Mouse (Mus musculus): Measurements from ENCODE around the gene Rin2. TPM values are rescaled to one million over a fixed set of nuclear protein-coding genes. Genes with fewer than 3 reads are reported as not detected.

Rin2 gene
- polyA plus RNA-seq, 1 experiment: 3.5 TPM

DNA sequence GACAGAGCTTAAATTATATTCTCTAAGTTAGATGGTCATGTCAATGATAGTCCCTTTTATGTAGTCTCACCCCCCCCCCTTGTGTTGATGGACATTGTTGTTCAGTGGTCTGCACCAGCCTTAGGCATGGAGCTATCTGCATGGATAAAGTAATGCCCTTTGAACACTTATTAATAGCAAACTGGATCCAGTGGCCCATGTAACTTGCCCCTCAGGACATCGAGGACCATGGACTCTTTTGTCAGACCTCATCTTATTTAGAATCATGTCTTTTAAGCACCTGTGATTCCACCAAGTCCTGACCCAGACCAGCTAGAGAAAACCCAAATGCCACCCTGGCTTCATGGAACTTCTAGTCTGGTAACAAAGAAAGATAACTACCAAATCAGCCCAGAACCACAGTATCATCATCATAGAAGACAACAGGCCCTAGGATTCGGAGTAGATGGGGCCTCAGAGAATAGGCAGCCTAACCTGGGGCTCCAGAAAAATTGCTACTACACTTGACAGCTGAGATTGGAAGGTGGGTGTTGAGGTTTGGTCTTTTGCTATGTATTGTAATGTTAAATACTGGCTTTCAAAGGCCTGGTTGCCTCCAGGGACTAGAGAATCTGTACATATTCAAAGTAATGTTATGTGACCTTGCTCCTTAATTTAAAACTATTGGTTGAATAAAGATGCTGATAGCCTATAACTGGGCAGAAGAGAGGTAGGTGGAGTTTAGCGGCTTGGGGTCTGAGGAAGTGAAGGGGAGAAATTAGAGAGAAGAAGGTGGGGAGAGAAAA is 113.7 kb downstream of the Rin2 start:
- Histone ChIP-seq H3K36me3 (ENCODE audit: control insufficient read depth, insufficient read depth, low read length) (no peaks in the 10 kb centered on the region), H3K27me3 (ENCODE audit: control insufficient read depth, insufficient read depth, low read length) (no peaks in the 10 kb centered on the region)
- TF ChIP-seq POLR2A (IDR thresholded peaks at IDR 0.05; ENCODE audit: control insufficient read depth, low read depth, low read length): no peak
- TF ChIP-seq CTCF (IDR thresholded peaks at IDR 0.05; ENCODE audit: control insufficient read depth, insufficient read depth, insufficient replicate concordance, low read depth, low read length): no peak

DNA sequence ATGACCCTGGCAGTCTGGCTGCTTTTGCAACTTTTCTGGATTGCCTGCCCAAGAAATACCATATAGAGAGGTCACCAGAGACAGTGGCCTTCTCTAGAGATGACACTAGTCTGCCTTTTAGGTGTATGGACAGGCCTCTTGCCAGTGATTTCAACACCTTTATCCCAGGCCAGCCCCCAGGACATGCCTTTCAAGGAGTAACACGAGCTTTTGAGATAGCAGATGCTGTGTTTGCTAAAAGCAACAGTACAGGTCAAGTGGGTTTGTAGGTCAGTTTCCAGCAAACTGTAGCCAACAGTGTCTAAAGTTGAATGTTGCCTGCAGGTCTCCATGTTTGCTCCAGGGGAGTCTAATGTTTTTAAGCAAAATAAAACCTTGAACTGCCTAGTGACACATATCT is 118.7 kb downstream of the Rin2 start:
- TF ChIP-seq POLR2A (IDR thresholded peaks at IDR 0.05; ENCODE audit: control insufficient read depth, low read depth, low read length): no peak
- no peak for TF ChIP-seq CTCF (IDR thresholded peaks at IDR 0.05; ENCODE audit: control insufficient read depth, insufficient read depth, insufficient replicate concordance, low read depth, low read length)
- Histone ChIP-seq H3K36me3 (ENCODE audit: control insufficient read depth, insufficient read depth, low read length) (no peaks in the 10 kb centered on the region), H3K4me1 (ENCODE audit: control insufficient read depth, insufficient read depth, low read length) (no peaks in the 10 kb centered on the region), H3K27me3 (ENCODE audit: control insufficient read depth, insufficient read depth, low read length) (no peaks in the 10 kb centered on the region), H3K27ac (ENCODE audit: control insufficient read depth, insufficient read depth, low read depth, low read length) (no peak overlapping the region), H3K4me3 (ENCODE audit: control insufficient read depth, low read depth, low read length) (no peak overlapping the region)

More for the DNA sequence above, 113.7 kb downstream of the Rin2 start:
- H3K4me1 ChIP-seq (ENCODE audit: control insufficient read depth, insufficient read depth, low read length): peaks cover 5% of the 10 kb centered on the region
- no peak overlapping the region for H3K27ac ChIP-seq (ENCODE audit: control insufficient read depth, insufficient read depth, low read depth, low read length)
- no peak overlapping the region for H3K4me3 ChIP-seq (ENCODE audit: control insufficient read depth, low read depth, low read length)

DNA sequence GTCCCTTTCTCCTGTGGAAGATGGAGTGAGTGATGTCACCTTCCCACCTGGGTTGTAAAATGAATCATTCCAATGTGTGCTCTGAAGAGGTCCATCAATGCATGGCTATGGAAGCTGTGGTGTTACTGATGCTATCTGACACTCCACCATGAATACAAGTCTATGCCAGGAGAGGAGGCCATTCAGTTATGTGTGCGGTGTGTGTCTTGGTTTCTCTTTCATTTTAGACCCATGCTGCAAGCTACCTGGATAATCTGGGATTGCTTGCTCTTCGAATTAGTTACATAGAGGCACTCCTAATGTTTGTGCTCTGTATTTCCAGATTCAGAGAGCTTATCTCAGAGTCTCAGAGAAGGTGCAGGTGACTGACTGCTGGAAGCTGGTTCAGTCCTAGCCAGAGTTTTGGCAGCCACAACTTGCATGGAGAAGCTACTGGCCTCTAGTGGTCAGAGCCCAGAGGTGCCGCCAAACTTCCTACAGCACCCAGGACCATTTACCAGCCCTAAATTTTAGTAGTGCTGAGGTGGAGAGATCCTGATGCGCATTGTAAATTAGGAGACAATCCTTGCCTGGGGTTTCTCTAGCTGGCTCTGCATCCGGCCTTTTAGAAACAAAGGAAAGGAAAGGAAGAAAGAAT is 119.4 kb downstream of the Rin2 start:
- no peaks in the 10 kb centered on the region for H3K4me1 ChIP-seq (ENCODE audit: control insufficient read depth, insufficient read depth, low read length)
- no peaks in the 10 kb centered on the region for H3K36me3 ChIP-seq (ENCODE audit: control insufficient read depth, insufficient read depth, low read length)
- no peak overlapping the region for H3K27ac ChIP-seq (ENCODE audit: control insufficient read depth, insufficient read depth, low read depth, low read length)
- no peaks in the 10 kb centered on the region for H3K27me3 ChIP-seq (ENCODE audit: control insufficient read depth, insufficient read depth, low read length)
- TF ChIP-seq CTCF (IDR thresholded peaks at IDR 0.05; ENCODE audit: control insufficient read depth, insufficient read depth, insufficient replicate concordance, low read depth, low read length) (peak; percentile 68; the same call in 1 of the 2 replicates), POLR2A (IDR thresholded peaks at IDR 0.05; ENCODE audit: control insufficient read depth, low read depth, low read length) (no peak)
- H3K4me3 ChIP-seq (ENCODE audit: control insufficient read depth, low read depth, low read length): no peak overlapping the region

DNA sequence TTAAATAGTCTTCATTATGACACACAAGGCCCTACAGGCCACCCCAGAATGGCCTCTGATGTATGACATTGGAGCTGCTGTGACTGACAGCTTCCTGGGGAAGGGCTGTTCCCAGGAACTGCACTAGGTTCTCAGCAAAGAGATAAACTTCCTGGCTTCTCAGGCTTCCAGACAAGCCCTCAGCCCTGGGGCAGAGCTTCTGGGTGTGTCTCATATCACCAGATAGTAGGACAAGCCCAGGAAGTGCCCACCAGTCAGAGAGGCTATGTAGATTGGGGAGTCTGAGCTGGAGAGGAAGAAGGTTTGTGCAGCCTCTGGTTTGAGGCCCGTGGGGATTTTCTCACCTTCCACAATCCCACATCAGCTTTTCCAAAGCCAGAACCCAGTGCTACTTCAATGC is 122.8 kb downstream of the Rin2 start:
- Histone ChIP-seq H3K27me3 (ENCODE audit: control insufficient read depth, insufficient read depth, low read length) (no peaks in the 10 kb centered on the region), H3K4me1 (ENCODE audit: control insufficient read depth, insufficient read depth, low read length) (no peaks in the 10 kb centered on the region), H3K27ac (ENCODE audit: control insufficient read depth, insufficient read depth, low read depth, low read length) (no peak overlapping the region), H3K4me3 (ENCODE audit: control insufficient read depth, low read depth, low read length) (no peak overlapping the region), H3K36me3 (ENCODE audit: control insufficient read depth, insufficient read depth, low read length) (no peaks in the 10 kb centered on the region)
- TF ChIP-seq CTCF (IDR thresholded peaks at IDR 0.05; ENCODE audit: control insufficient read depth, insufficient read depth, insufficient replicate concordance, low read depth, low read length) (no peak), POLR2A (IDR thresholded peaks at IDR 0.05; ENCODE audit: control insufficient read depth, low read depth, low read length) (no peak)

DNA sequence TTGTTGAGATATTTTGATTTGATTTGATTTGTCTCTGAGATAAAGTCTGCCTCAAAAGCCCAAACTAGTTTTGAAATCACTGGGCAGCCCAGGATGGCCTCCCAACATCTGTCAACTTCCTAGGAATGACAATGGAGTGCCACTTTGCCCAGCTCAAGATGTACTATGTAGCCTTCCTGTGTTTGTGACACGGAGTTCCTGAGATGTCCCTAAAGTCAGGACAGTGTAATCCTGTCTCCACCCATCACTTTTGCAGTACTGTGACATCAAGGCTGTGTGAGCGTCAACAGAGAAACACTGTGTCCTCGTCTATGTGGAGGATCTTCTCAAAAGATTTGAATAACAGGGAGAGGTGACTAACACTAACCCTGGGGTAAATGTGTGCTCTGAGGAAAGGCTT is 123.9 kb downstream of the Rin2 start:
- H3K27ac ChIP-seq (ENCODE audit: control insufficient read depth, insufficient read depth, low read depth, low read length): no peak overlapping the region
- no peaks in the 10 kb centered on the region for H3K27me3 ChIP-seq (ENCODE audit: control insufficient read depth, insufficient read depth, low read length)
- no peaks in the 10 kb centered on the region for H3K4me1 ChIP-seq (ENCODE audit: control insufficient read depth, insufficient read depth, low read length)
- H3K4me3 ChIP-seq (ENCODE audit: control insufficient read depth, low read depth, low read length): no peak overlapping the region
- no peaks in the 10 kb centered on the region for H3K36me3 ChIP-seq (ENCODE audit: control insufficient read depth, insufficient read depth, low read length)
- TF ChIP-seq CTCF (IDR thresholded peaks at IDR 0.05; ENCODE audit: control insufficient read depth, insufficient read depth, insufficient replicate concordance, low read depth, low read length): no peak
- TF ChIP-seq POLR2A (IDR thresholded peaks at IDR 0.05; ENCODE audit: control insufficient read depth, low read depth, low read length): no peak

DNA sequence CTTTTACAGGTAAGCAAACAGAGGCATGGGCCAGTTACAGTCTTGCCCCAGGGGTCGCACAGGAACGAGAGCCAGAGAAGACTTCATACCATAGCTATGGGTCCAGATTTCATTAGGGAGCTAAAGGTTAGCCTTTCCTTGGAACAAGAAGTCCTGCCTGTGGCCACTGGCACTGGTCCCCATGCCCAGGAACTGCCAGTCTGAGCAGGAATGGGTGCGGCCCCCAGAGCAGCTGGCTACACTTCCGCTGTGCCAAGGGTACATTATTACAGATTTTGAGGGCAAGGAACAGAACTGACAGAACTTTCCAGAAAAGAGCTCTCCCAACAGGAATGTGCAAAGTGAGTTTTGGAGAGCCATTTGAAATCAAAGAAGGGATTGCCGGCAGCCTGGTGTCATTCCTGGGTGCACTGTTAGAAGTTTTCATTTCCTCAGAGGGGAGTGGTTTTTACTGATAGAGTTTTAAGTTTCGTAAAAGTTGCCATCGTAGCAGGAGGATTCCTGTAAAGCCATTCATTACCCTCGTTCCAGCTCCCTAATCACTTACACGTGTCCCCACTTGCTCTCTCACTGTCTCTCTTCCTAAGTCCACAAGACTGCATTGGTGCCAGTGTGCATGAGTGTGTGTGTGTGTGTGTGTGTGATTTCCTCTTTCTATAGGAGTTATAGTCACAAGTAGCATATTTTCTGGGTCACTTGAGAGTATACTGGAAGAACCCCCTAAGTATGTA is 126.5 kb downstream of the Rin2 start:
- H3K27ac ChIP-seq (ENCODE audit: control insufficient read depth, insufficient read depth, low read depth, low read length): no peak overlapping the region
- H3K36me3 ChIP-seq (ENCODE audit: control insufficient read depth, insufficient read depth, low read length): no peaks in the 10 kb centered on the region
- H3K4me3 ChIP-seq (ENCODE audit: control insufficient read depth, low read depth, low read length): no peak overlapping the region
- no peaks in the 10 kb centered on the region for H3K27me3 ChIP-seq (ENCODE audit: control insufficient read depth, insufficient read depth, low read length)
- no peaks in the 10 kb centered on the region for H3K4me1 ChIP-seq (ENCODE audit: control insufficient read depth, insufficient read depth, low read length)
- no peak for TF ChIP-seq CTCF (IDR thresholded peaks at IDR 0.05; ENCODE audit: control insufficient read depth, insufficient read depth, insufficient replicate concordance, low read depth, low read length)
- TF ChIP-seq POLR2A (IDR thresholded peaks at IDR 0.05; ENCODE audit: control insufficient read depth, low read depth, low read length): no peak

DNA sequence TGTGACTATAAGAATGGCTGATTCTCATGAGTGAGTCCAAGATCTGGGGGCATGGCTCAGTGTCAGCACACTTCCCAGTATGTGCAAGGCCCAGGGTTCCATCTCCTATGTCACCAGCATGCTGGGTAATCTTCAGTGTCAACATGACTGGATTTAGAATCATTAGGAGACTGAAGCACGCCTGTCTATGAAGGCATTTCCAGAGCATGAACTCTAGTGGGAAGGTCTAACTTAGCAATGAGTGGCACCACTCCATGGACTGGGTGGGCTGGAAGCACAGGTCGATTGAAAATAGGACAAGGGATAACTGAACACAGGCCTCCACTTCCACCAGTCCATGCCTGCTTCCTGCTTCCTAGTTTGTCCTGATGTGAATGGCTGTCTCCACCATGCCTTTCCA is 127.6 kb downstream of the Rin2 start:
- Histone ChIP-seq H3K4me1 (ENCODE audit: control insufficient read depth, insufficient read depth, low read length) (no peaks in the 10 kb centered on the region), H3K4me3 (ENCODE audit: control insufficient read depth, low read depth, low read length) (no peak overlapping the region), H3K27ac (ENCODE audit: control insufficient read depth, insufficient read depth, low read depth, low read length) (no peak overlapping the region), H3K36me3 (ENCODE audit: control insufficient read depth, insufficient read depth, low read length) (no peaks in the 10 kb centered on the region), H3K27me3 (ENCODE audit: control insufficient read depth, insufficient read depth, low read length) (no peaks in the 10 kb centered on the region)
- TF ChIP-seq CTCF (IDR thresholded peaks at IDR 0.05; ENCODE audit: control insufficient read depth, insufficient read depth, insufficient replicate concordance, low read depth, low read length) (no peak), POLR2A (IDR thresholded peaks at IDR 0.05; ENCODE audit: control insufficient read depth, low read depth, low read length) (no peak)

Measured in testis, adult 2 months (tissue).